Mouse (Mus musculus) lung, embryonic 16.5 days (tissue): ENCODE measurements around the gene Zfp518a. TPM values are rescaled to one million over a fixed set of nuclear protein-coding genes. Genes with fewer than 3 reads are reported as not detected.

Source experiments
- ATAC-seq: fragments of 200-750 bp; cut with Nextera tagmentation; 2 replicates; pipeline ENCODE4 v1.8.0; 2017; ENCODE audit warnings: low read depth, mild to moderate bottlenecking, moderate library complexity
- H3K27ac ChIP-seq: fragments of 300-500 bp; sonication (generic); 2 replicates; pipeline ENCODE4 v1.5.1; 2014; ENCODE audit warnings: mild to moderate bottlenecking, control low read depth, low read length
- H3K27me3 ChIP-seq: fragments of 300-500 bp; sonication (generic); 2 replicates; pipeline ENCODE4 v1.6.1; 2014; ENCODE audit warnings: low read depth, low read length, mixed read lengths; ENCODE audit not compliant: control insufficient read depth, insufficient read depth
- H3K36me3 ChIP-seq: fragments of 300-500 bp; sonication (generic); 2 replicates; pipeline ENCODE4 v1.6.1; 2014; ENCODE audit warnings: low read length; ENCODE audit not compliant: control insufficient read depth, insufficient read depth
- H3K4me1 ChIP-seq: fragments of 300-500 bp; sonication (generic); replicated peaks from 2 replicates; pipeline ENCODE4 v1.6.1; 2014; ENCODE audit warnings: low read length, mixed read lengths; ENCODE audit not compliant: control insufficient read depth, insufficient read depth
- H3K4me2 ChIP-seq: fragments of 300-500 bp; sonication (generic); 2 replicates; pipeline ENCODE4 v1.6.1; 2014; ENCODE audit warnings: low read depth, low read length, control low read depth
- H3K4me3 ChIP-seq: fragments of 300-500 bp; sonication (generic); 2 replicates; pipeline ENCODE4 v1.5.1; 2014; ENCODE audit warnings: mild to moderate bottlenecking, low read length, control low read depth
- H3K9ac ChIP-seq: fragments of 300-500 bp; sonication (generic); 2 replicates; pipeline ENCODE4 v1.6.1; 2014; ENCODE audit warnings: low read length, control low read depth
- H3K9me3 ChIP-seq: fragments of 300-500 bp; sonication (generic); 2 replicates; pipeline ENCODE4 v1.6.1; 2016; ENCODE audit warnings: low read length; ENCODE audit not compliant: control insufficient read depth
- WGBS: fragments of 180-500 bp; shearing (Covaris S2); extraction: QIAGEN DNeasy Blood & Tissue Kit; methylation state at CpG from one replicate; pipeline ENCODE4 v1.1.7; 2014; 5-methylcytosine and 5-hydroxymethylcytosine counted together
- polyA plus RNA-seq: library from polyadenylated mRNA; unstranded; fragments of >200 nt; fragmentation: Nextera tagmentation; extraction: Ambion mirVana; gene quantifications from 2 replicates; pipeline ENCODE4 v1.2.1, GENCODE M21; 2015

Zfp518a gene
- 10.3 and 12.9 TPM in 2 replicates for polyA plus RNA-seq

DNA sequence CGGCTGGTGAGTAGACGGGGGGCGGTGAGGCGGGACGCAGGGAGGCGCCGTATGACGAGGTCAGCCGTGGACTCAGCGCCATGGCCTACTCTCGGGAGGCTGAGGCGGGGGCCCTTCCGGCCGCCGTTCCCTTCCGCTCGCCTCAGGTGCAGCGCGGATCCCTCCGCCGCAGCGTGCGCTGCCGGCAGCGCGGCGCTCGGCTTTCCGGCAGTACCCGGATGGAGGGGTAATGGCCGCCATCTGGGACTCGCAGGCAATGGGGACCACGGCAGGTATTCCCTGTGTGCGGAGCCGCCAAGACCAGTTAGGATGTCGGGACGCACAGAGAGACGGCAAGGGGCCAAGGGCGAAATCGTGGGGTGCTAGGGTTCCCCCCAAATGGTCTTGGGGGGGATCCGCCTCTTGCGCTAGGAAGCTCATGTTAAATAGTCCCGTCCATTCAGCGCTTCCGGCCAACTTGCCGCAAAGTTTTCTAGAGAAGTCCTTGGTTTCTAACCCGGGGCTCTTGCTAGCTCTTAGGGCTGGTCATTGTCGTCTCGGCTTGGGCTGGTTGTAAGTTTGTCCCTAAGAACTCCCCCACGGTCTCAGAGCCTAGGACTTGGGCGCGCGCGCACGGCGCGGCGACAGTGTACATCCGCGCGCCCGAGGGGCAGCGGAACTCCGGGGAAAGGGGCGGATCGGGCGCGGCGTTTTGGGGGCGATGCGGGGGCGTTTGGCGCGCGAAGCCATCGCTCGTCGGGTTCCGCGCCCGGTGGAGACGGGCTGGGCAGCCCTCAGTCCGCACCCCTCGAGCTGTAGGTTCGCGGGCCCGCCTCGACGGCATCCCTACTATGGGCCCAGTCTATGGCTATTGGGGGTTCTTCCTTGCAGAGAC lies at the start of gene Zfp518a:
Gene Zfp518a, plus strand, starts transcription at position 187 of the 874 bp plus-strand sequence.
- peak; percentile 96 for ATAC-seq
- no peaks in the 10 kb centered on the region for H3K36me3 ChIP-seq
- H3K27ac ChIP-seq = peak within 1 kb of the TSS; percentile 84
- WGBS = under 1% methylated on average over 87 of the region's 89 CpGs
- H3K27me3 ChIP-seq = peaks cover 13% of the 10 kb centered on the region
- H3K4me3 ChIP-seq = peak within 1 kb of the TSS; percentile 73
- peak within 1 kb of the TSS; percentile 85 for H3K9ac ChIP-seq
- H3K9me3 ChIP-seq = peaks cover 6% of the 10 kb centered on the region
- H3K4me2 ChIP-seq = peak within 1 kb of the TSS; percentile 80
- no peaks in the 10 kb centered on the region for H3K4me1 ChIP-seq

DNA sequence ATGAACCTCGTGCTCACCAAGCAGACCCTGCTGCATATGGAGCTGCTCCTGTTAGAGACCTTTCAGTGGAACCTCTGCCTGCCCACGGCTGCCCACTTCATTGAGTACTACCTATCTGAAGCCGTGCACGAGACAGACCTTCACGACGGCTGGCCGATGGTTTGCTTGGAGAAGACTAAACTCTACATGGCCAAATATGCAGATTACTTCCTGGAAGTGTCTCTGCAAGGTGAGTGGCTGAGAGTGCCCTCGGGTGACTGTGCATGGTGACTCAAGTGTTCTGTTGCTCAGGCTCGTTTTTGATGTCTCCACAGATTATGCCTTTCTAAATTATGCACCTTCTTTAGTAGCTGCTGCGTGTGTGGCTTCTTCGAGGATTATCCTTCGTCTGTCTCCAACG lies 49.8 kb upstream of the Zfp518a start:
- no peak for ATAC-seq
- H3K27ac ChIP-seq = no peak overlapping the region

DNA sequence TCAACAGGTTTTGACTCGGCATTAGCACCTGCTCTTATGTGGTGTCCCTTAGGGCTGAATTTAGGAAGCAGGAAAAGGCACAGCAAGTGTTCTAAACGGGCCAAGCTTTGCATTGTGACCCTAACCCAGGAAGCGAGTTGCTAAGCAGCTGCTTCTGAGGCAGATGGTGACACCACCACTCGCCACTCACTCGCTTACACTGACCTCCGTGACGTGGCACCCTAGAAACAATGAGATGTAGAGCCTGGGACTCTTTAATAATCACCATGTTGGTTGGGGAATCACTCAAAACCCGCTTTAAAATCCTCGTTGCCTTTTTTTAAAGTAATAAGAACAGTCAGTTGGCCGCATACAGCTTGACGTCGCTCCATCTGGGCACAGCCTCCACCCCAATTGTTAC lies 45.1 kb upstream of the Zfp518a start:
- no peaks in the 10 kb centered on the region for H3K4me1 ChIP-seq
- no peaks in the 10 kb centered on the region for H3K27me3 ChIP-seq
- no peak for ATAC-seq
- peaks cover 28% of the 10 kb centered on the region for H3K36me3 ChIP-seq
- H3K9me3 ChIP-seq = no peaks in the 10 kb centered on the region
- WGBS = 85% methylated on average over 12 of the region's 12 CpGs
- no peak overlapping the region for H3K4me2 ChIP-seq
- H3K4me3 ChIP-seq = no peak overlapping the region
- H3K27ac ChIP-seq = no peak overlapping the region
- H3K9ac ChIP-seq = no peak overlapping the region

More for the DNA sequence above, 49.8 kb upstream of the Zfp518a start:
- no peaks in the 10 kb centered on the region for H3K9me3 ChIP-seq
- WGBS = 88% methylated on average over 13 of the region's 13 CpGs
- no peak overlapping the region for H3K9ac ChIP-seq
- H3K4me2 ChIP-seq = no peak overlapping the region
- no peak overlapping the region for H3K4me3 ChIP-seq
- H3K27me3 ChIP-seq = no peaks in the 10 kb centered on the region
- peaks cover 9% of the 10 kb centered on the region; the same call in 1 of the 2 replicates for H3K4me1 ChIP-seq
- peaks cover 34% of the 10 kb centered on the region for H3K36me3 ChIP-seq

DNA sequence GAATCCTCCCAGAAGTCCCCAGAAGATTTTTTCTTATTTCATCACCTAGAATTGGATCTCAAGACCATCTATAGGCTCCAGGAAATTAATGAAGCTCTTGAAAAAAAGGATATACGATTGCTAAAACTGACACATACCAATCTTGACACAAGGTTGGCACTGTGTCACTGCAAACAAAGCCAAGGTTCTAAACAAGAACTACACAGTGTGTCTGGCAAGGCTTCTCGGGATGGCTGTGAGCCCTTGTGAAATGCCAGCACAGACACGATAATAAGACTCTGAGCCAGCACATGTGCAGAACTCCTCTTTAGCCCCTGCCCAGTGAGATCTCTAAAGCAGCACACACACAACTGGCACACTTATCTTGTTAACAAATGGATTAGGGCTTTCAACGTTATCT lies 35.0 kb upstream of the Zfp518a start:
- H3K36me3 ChIP-seq = no peaks in the 10 kb centered on the region
- H3K4me3 ChIP-seq = no peak overlapping the region
- H3K4me2 ChIP-seq = no peak overlapping the region
- 25% methylated on average over 4 of the region's 4 CpGs for WGBS
- no peak overlapping the region for H3K9ac ChIP-seq
- no peaks in the 10 kb centered on the region for H3K4me1 ChIP-seq
- peak; percentile 70 for ATAC-seq
- no peak overlapping the region for H3K27ac ChIP-seq
- H3K27me3 ChIP-seq = no peaks in the 10 kb centered on the region
- no peaks in the 10 kb centered on the region for H3K9me3 ChIP-seq

DNA sequence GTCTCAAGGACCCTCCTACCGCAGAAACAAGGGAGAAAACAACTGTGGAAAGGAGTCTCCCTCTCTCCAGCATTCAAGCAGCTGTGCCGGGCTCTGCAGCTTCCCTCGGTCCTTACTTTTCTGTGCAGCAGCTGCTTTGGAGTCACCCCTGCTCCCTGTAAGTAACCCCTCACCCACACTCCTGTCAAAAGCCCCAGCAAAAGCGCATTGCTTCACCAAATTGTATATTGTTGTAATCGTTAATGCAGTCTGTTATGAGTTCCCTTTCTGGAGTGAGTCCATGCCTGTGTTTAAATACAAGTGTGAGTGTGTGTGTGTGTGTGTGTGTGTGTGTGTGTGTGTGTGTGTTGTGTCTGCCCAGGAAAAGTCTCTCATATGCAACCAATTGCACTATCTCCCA lies 26.2 kb upstream of the Zfp518a start:
- H3K9ac ChIP-seq = 0 out of 2 replicates have a peak overlapping the region, but pooled peaks have one; percentile 20
- H3K27ac ChIP-seq = 0 out of 2 replicates have a peak overlapping the region, but pooled peaks have one; percentile 17
- H3K4me2 ChIP-seq = peak overlapping the region; percentile 17; the same call in 1 of the 2 replicates
- H3K4me3 ChIP-seq = no peak overlapping the region
- no peaks in the 10 kb centered on the region for H3K9me3 ChIP-seq
- peaks cover 4% of the 10 kb centered on the region; the same call in 1 of the 2 replicates for H3K27me3 ChIP-seq
- H3K36me3 ChIP-seq = no peaks in the 10 kb centered on the region
- H3K4me1 ChIP-seq = peaks cover 11% of the 10 kb centered on the region
- peak; percentile 81 for ATAC-seq
- WGBS = 13% methylated on average over 5 of the region's 5 CpGs

DNA sequence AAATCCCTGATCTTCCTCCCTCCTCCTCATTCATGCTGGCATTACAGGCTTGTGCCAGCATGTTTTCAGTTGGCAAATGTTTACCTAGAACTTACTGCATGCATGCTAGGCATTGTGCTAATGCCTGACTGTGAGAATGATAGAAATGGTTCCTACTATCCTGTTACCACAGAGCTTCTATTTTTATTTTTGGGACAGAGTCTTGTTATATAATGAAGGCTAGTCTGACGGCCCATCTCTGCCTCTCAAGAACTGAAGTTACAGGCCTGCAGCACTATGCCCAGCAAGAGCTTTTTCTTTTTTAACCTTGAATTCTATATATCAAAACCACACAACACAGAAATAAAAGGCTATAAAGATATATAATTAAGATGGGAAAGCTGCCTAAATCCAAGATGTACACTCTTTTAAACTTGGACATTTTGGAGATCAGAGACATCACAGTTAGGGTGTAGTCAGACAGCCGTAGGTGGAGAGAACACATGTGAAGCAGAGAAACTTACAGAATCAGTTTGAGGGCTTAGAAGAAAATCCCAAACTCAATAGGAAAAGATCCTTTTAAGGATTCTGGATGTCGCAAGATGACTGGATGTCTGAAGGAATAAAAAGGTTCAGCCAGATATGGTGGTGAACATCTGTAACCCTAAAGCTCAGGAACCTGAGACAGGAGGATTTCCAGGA lies 24.9 kb upstream of the Zfp518a start:
- 93% methylated on average over 3 of the region's 3 CpGs for WGBS

DNA sequence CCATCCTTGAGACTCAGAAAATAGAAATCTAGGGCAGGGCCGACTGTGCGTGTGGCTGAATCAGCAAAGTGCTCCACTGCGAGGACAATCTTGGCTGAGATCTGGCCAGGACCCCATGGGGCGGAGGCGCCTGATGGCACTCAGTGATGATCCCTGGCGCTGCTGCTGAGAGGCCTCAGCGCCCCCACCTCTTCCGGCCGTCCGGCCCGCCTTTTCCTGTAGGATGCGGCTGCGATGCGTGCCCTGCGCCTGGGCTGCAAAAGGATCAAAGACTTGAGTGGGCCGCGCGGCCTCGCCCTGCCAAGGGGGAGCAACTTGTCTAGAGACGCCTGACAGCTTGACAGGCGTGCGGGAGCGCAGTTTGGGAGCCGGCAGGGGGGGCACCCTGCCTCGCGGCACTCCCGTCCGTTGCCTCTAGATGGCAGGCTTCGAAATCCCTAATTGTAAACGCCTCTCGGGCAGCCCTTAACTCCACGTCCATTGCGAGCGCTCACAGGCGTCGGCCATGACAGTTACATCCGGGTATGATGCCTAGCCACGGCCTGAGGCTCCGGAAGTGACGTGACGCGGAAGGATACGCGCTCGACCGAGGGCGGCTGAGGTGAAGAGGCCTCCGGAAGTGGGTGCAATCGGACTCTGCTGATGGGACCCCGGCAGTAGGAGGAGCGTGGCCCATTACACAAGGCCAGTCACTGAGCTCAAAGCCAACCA lies 21.4 kb upstream of the Zfp518a start:
- Histone ChIP-seq H3K9me3 (no peaks in the 10 kb centered on the region), H3K4me1 (peaks cover 7% of the 10 kb centered on the region), H3K27me3 (peaks cover 24% of the 10 kb centered on the region), H3K4me2 (peak overlapping the region; percentile 84), H3K9ac (peak overlapping the region; percentile 74), H3K27ac (peak overlapping the region; percentile 85), H3K4me3 (peak overlapping the region; percentile 65), H3K36me3 (no peaks in the 10 kb centered on the region)
- 2% methylated on average over 51 of the region's 51 CpGs for WGBS
- peak; percentile 95 for ATAC-seq

More for the DNA sequence above, 24.9 kb upstream of the Zfp518a start:
- no peak overlapping the region for H3K9ac ChIP-seq
- no peak overlapping the region for H3K4me2 ChIP-seq
- no peaks in the 10 kb centered on the region for H3K36me3 ChIP-seq
- ATAC-seq = no peak
- no peak overlapping the region for H3K4me3 ChIP-seq
- no peak overlapping the region for H3K27ac ChIP-seq
- no peaks in the 10 kb centered on the region for H3K9me3 ChIP-seq
- H3K27me3 ChIP-seq = peaks cover 7% of the 10 kb centered on the region; the same call in 1 of the 2 replicates
- H3K4me1 ChIP-seq = peaks cover 11% of the 10 kb centered on the region

DNA sequence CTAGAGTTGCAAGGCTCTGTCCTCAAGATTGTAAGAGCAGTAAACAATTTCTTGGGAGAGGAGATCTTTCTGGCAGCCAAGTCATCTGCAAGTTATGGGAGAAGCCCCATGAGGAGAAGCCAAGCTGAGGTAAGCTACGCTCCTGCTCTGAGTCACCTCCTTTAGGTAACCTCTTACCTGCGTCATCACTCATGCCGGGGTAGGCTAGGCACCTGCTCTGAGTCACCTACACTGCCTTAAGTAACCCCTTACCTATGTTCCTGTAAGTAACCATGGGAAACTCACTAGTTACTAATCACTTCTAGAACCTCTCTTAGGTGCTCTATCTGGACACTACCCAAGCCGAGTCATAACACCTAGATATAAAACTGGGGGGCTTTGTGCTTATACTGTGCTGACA lies 12.8 kb upstream of the Zfp518a start:
- peaks cover 26% of the 10 kb centered on the region for H3K27me3 ChIP-seq
- no peaks in the 10 kb centered on the region for H3K36me3 ChIP-seq
- H3K4me1 ChIP-seq = no peaks in the 10 kb centered on the region
- H3K4me2 ChIP-seq = no peak overlapping the region
- H3K27ac ChIP-seq = no peak overlapping the region
- no peak overlapping the region for H3K4me3 ChIP-seq
- WGBS = 78% methylated on average over 4 of the region's 4 CpGs
- no peaks in the 10 kb centered on the region for H3K9me3 ChIP-seq
- no peak for ATAC-seq
- no peak overlapping the region for H3K9ac ChIP-seq
